Mouse (Mus musculus): Measurements from ENCODE around the gene Hikeshi.

Hikeshi gene

GRCm38 (mm10) chr7:89940571-89941463, at the start of gene Hikeshi:
Gene Hikeshi, minus strand, starts transcription at chr7:89941204.
- DNase-seq (ENCODE audit: low spot score): peak; percentile 98

GRCm38 (mm10) chr7:89984421-89984820, 43.4 kb upstream of the Hikeshi start:
- DNase-seq (ENCODE audit: low spot score): no peak

GRCm38 (mm10) chr7:89983441-89983840, 42.4 kb upstream of the Hikeshi start:
- DNase-seq (ENCODE audit: low spot score): no peak

GRCm38 (mm10) chr7:89981557-89981956, 40.6 kb upstream of the Hikeshi start:
- DNase-seq (ENCODE audit: low spot score): no peak

- DNase-seq (ENCODE audit: low spot score): peak; percentile 96
Observed at GRCm38 (mm10) chr7:89980485-89981422, 39.8 kb upstream of the Hikeshi start, which contains the start of gene Eed. Gene Eed, minus strand, starts transcription at chr7:89980983.

- DNase-seq (ENCODE audit: low spot score): no peak
Observed at GRCm38 (mm10) chr7:89980133-89980484, 39.1 kb upstream of the Hikeshi start.

GRCm38 (mm10) chr7:89979432-89980130, 38.6 kb upstream of the Hikeshi start:
- no peak for DNase-seq (ENCODE audit: low spot score)

GRCm38 (mm10) chr7:89976796-89977195, 35.8 kb upstream of the Hikeshi start:
- no peak for DNase-seq (ENCODE audit: low spot score)

GRCm38 (mm10) chr7:89975571-89975970, 34.6 kb upstream of the Hikeshi start:
- no peak for DNase-seq (ENCODE audit: low spot score)

- DNase-seq (ENCODE audit: low spot score): no peak
Observed at GRCm38 (mm10) chr7:89967235-89967634, 26.2 kb upstream of the Hikeshi start.

- no peak for DNase-seq (ENCODE audit: low spot score)
Observed at GRCm38 (mm10) chr7:89966771-89967170, 25.8 kb upstream of the Hikeshi start.

GRCm38 (mm10) chr7:89963135-89963534, 22.1 kb upstream of the Hikeshi start:
- no peak for DNase-seq (ENCODE audit: low spot score)

- no peak for DNase-seq (ENCODE audit: low spot score)
Observed at GRCm38 (mm10) chr7:89957300-89957699, 16.3 kb upstream of the Hikeshi start.

GRCm38 (mm10) chr7:89954261-89954660, 13.3 kb upstream of the Hikeshi start:
- DNase-seq (ENCODE audit: low spot score): no peak

GRCm38 (mm10) chr7:89949403-89949802, 8.4 kb upstream of the Hikeshi start:
- DNase-seq (ENCODE audit: low spot score): no peak

GRCm38 (mm10) chr7:89948026-89948425, 7.0 kb upstream of the Hikeshi start:
- no peak for DNase-seq (ENCODE audit: low spot score)

- no peak for DNase-seq (ENCODE audit: low spot score)
Observed at GRCm38 (mm10) chr7:89939497-89940353, 1.3 kb downstream of the Hikeshi start.

GRCm38 (mm10) chr7:89923441-89924180, 17.4 kb downstream of the Hikeshi start:
- no peak for DNase-seq (ENCODE audit: low spot score)

GRCm38 (mm10) chr7:89917776-89918175, 23.2 kb downstream of the Hikeshi start:
- no peak for DNase-seq (ENCODE audit: low spot score)

GRCm38 (mm10) chr7:89916711-89917110, 24.3 kb downstream of the Hikeshi start:
- peak; percentile 55 for DNase-seq (ENCODE audit: low spot score)

All from retina, embryonic 14.5 days (tissue).